Mouse (Mus musculus) heart, adult 2 months (tissue): Measurements from ENCODE around the gene Gm17651. TPM values are rescaled to one million over a fixed set of nuclear protein-coding genes. Genes with fewer than 3 reads are reported as not detected.

Experiments used
- DNase-seq, 2 experiments: peaks; one replicate each; pipeline ENCODE4 v3.0.0; 2021
- H3K27ac ChIP-seq: fragments of 200-600 bp; 2 replicates; pipeline ENCODE4 v1.8.1; 2022
- H3K27me3 ChIP-seq: fragments of 200-500 bp; 2 replicates; pipeline ENCODE4 v1.6.1; 2012; ENCODE audit warnings: mild to moderate bottlenecking, low read length, inconsistent platforms, mixed read lengths; ENCODE audit not compliant: control insufficient read depth, insufficient read depth
- H3K36me3 ChIP-seq: fragments of 200-500 bp; 2 replicates; pipeline ENCODE4 v1.6.1; 2012; ENCODE audit warnings: low read length, inconsistent platforms; ENCODE audit not compliant: control insufficient read depth, insufficient read depth
- H3K4me1 ChIP-seq: fragments of 200-500 bp; 2 replicates; pipeline ENCODE4 v1.6.1; 2011; ENCODE audit warnings: low read length; ENCODE audit not compliant: control insufficient read depth, insufficient read depth
- H3K4me3 ChIP-seq: fragments of 200-600 bp; 2 replicates; pipeline ENCODE4 v1.8.1; 2022
- H3K79me2 ChIP-seq: fragments of 200-500 bp; replicated peaks from 2 replicates; pipeline ENCODE4 v1.6.1; 2012; ENCODE audit warnings: mild to moderate bottlenecking, inconsistent platforms, low read length, moderate library complexity, mixed read lengths; ENCODE audit not compliant: control insufficient read depth, insufficient read depth
- H3K9ac ChIP-seq: fragments of 200-500 bp; 2 replicates; pipeline ENCODE4 v1.6.1; 2012; ENCODE audit warnings: low read depth, mild to moderate bottlenecking, control low read depth, inconsistent platforms, low read length, mixed read lengths
- CTCF ChIP-seq: fragments of 200-600 bp; IDR thresholded peaks from 2 replicates; pipeline ENCODE4 v1.8.1; 2022; ENCODE audit warnings: antibody characterized with exemption, mild to moderate bottlenecking, moderate library complexity
- EP300 ChIP-seq: fragments of 200-500 bp; IDR thresholded peaks from 2 replicates; pipeline ENCODE4 v1.6.1; 2011; ENCODE audit warnings: low read depth, low read length, control low read depth; ENCODE audit not compliant: insufficient read depth
- POLR2A ChIP-seq: fragments of 200-500 bp; IDR thresholded peaks from 2 replicates; pipeline ENCODE4 v1.6.1; 2011; ENCODE audit warnings: mild to moderate bottlenecking, low read depth, low read length, control low read depth; ENCODE audit not compliant: insufficient read depth
- WGBS: fragments of 180-500 bp; shearing (Covaris S2); methylation state at CpG from one replicate; pipeline ENCODE4 v1.1.7; 2018; 5-methylcytosine and 5-hydroxymethylcytosine counted together
- intact Hi-C: fragments of 180-260 bp; cut with DNase I; formaldehyde crosslinking; loops from one replicate; pipeline ENCODE4 v1.15.1; 2025
- long read RNA-seq: library from polyadenylated mRNA; stranded (forward); transcript quantifications from one replicate; pipeline ENCODE4 v2.0.0, GENCODE M21; 2021
- polyA plus RNA-seq: library from polyadenylated mRNA; depleted of rRNA; stranded (reverse); fragments of >200 nt; gene quantifications from 2 replicates; pipeline ENCODE4 v1.2.3, GENCODE M21; 2012; rRNA removed
- total RNA-seq, 2 experiments: library from RNA; stranded (reverse); gene quantifications; 2 replicates each; pipeline ENCODE4 v1.2.3; 2021

The Gm17651 gene
- not detected for total RNA-seq
- not detected in 2 replicates for polyA plus RNA-seq
- long read RNA-seq, result 0 reads

DNA sequence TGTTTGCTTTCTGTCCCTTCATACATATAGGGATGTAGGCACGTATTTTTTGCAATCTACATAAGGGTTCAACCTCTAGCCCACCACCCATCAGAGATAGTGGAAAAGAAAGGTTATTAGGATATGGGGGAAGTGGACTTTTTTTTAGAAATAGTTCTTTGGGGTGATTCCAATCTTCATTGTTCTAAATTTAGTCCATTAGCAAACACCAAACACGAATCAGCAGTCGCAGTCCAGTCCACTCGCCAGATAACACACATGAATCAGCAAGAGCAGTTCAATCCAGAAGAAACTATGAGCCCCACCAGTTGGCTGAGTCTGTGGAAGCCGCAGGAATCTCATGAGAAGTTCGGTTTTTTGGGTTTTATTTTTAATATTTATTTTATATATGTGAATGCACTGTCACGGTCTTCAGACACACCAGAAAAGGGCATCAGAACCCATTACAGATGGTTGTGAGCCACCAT is at the start of gene Gm17651:
TSS of gene Gm17651 (minus strand) at position 51 of the 467 bp plus-strand sequence.
- TF ChIP-seq CTCF (no peak), POLR2A (no peak), EP300 (no peak)
- Histone ChIP-seq H3K4me3 (no peak within 1 kb of the TSS), H3K9ac (no peak within 1 kb of the TSS), H3K27ac (no peak within 1 kb of the TSS), H3K27me3 (no peaks in the 10 kb centered on the region), H3K79me2 (no peaks in the 10 kb centered on the region), H3K4me1 (no peaks in the 10 kb centered on the region), H3K36me3 (no peaks in the 10 kb centered on the region)
- WGBS, result 60% methylated on average over 7 of the region's 7 CpGs
- intact Hi-C loops, result no loop called here
- no peak for DNase-seq

DNA sequence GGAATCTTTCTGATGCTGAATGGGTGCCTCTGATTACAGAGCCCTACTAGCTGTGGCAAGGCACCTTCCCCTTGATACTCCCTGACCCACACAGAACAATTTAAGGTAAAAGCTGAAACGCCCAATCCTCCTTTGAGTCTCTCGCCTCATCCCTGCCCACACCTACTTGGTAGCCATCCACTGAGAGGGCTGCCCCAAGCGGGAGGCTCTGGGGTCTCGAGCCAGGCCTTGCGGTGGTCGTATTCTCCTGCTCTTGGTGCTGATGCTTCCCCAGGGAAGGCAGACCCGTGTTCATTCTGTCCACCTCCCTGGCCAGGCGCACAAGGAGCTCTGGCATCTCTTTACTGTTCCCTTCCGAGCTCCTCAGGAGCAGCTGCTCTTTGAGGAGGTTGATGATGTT is 44.6 kb upstream of the Gm17651 start:
- intact Hi-C loops, result no loop called here
- H3K4me3 ChIP-seq, result no peak overlapping the region

DNA sequence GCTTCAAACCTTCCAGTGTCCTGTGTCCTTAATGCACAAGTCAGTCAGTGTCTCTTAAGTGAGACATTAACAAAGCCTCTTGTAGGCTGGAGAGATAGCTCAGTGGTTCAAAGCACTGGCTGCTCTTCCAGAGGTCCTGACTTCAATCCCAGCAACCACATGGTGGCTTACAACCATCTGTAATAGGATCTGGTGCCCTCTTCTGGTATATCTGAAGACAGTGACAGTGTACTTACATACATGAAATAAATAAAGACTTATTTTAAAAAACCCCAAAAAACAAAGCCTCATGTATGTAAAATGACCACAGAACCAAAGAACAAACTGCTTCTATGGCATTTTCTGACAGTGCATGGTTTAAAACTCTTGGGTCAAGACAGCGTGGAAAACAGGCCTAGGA is 41.4 kb upstream of the Gm17651 start:
- H3K27me3 ChIP-seq, result no peaks in the 10 kb centered on the region; the same call in 1 of the 2 replicates
- intact Hi-C loops, result no loop called here
- no peaks in the 10 kb centered on the region for H3K4me1 ChIP-seq
- 84% methylated on average over 1 of the region's 1 CpGs for WGBS
- H3K79me2 ChIP-seq, result no peaks in the 10 kb centered on the region
- H3K9ac ChIP-seq, result no peak overlapping the region
- TF ChIP-seq POLR2A (no peak), CTCF (peak; percentile 30; the same call in 1 of the 2 replicates)
- H3K27ac ChIP-seq, result no peak overlapping the region
- no peak overlapping the region for H3K4me3 ChIP-seq
- no peaks in the 10 kb centered on the region; the same call in 1 of the 2 replicates for H3K36me3 ChIP-seq
- peak in 1 of 2 experiments; percentile 1 for DNase-seq

More for the DNA sequence above, 44.6 kb upstream of the Gm17651 start:
- DNase-seq, result no peak
- Histone ChIP-seq H3K4me1 (no peaks in the 10 kb centered on the region), H3K27me3 (no peaks in the 10 kb centered on the region; the same call in 1 of the 2 replicates), H3K79me2 (no peaks in the 10 kb centered on the region), H3K9ac (no peak overlapping the region), H3K36me3 (no peaks in the 10 kb centered on the region; the same call in 1 of the 2 replicates), H3K27ac (no peak overlapping the region)
- TF ChIP-seq POLR2A (no peak), CTCF (no peak), EP300 (no peak)
- WGBS, result 75% methylated on average over 9 of the region's 9 CpGs

DNA sequence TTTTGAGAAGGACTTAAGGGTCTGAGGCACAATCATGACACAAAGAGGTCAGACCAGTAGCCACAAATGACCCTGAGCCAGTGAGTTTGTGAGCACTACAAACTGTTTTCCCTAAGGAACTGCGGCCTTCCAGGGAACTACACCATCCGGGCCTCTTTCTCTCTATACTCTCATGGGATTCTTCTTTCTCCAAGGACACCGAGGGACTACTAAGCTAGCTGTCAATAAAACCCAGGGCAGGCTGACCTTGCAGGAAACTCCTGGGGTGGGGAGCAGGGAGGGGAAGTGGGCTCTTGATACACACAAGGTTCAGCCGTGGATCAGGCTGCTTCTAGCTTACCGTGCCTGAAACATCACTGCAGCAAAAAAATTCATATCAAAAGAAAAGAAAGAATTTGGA is 36.4 kb upstream of the Gm17651 start:
- H3K36me3 ChIP-seq, result no peaks in the 10 kb centered on the region
- 0 out of 2 replicates have a peak, but pooled peaks cover 1% of the 10 kb centered on the region for H3K79me2 ChIP-seq
- no peak overlapping the region for H3K9ac ChIP-seq
- intact Hi-C loops, result no loop called here
- no peak overlapping the region for H3K27ac ChIP-seq
- no peaks in the 10 kb centered on the region for H3K4me1 ChIP-seq
- WGBS, result 31% methylated on average over 5 of the region's 5 CpGs
- no peak overlapping the region for H3K4me3 ChIP-seq
- no peak for DNase-seq
- TF ChIP-seq EP300, result no peak
- no peak for TF ChIP-seq CTCF
- no peak for TF ChIP-seq POLR2A
- H3K27me3 ChIP-seq, result no peaks in the 10 kb centered on the region; the same call in 1 of the 2 replicates

DNA sequence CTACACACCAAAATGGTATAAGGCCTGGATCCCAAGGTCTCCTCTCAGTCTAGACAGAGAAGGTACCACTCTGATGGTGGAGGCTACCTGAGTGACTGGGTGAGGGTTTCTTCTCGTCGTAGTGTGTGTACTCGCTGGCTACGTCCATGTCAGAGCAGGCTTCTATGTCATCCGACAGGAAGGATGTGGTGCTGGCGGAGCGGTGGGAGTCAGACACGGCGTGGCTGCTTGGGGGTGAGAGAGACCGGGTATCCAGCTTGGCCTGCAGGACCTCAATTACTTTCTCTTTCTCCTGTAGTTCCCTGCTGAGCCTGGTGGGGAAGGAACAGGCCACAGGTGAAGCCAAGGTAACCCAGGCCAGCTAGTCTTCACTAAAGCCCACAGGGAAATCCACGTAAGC is 35.6 kb upstream of the Gm17651 start:
- DNase-seq, result no peak
- Histone ChIP-seq H3K36me3 (no peaks in the 10 kb centered on the region), H3K27ac (no peak overlapping the region), H3K9ac (no peak overlapping the region), H3K4me3 (no peak overlapping the region), H3K4me1 (no peaks in the 10 kb centered on the region), H3K27me3 (no peaks in the 10 kb centered on the region; the same call in 1 of the 2 replicates), H3K79me2 (0 out of 2 replicates have a peak, but pooled peaks cover 1% of the 10 kb centered on the region)
- no peak for TF ChIP-seq POLR2A
- TF ChIP-seq CTCF, result no peak
- no peak for TF ChIP-seq EP300
- intact Hi-C loops, result no loop called here
- 81% methylated on average over 11 of the region's 11 CpGs for WGBS

DNA sequence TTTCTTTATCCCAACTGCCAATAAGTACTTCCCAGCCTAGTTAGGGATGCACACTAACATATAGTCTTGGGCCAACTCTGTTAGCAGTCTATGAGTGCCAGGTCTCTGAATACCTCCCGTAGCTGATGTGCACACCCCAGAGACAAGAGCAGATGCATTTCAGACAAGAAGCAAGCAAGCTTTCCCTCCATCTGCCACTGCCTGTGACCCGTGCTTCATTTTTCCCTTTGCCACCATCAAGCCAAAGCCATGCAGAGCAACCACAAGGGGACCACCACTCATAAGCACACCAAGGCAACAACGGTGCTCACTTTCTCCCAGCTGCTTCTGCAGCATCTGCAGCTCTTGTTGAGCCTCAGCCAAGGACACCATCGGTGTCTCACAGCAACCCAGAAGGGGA is 32.1 kb upstream of the Gm17651 start:
- DNase-seq, result no peak
- Histone ChIP-seq H3K27ac (no peak overlapping the region), H3K36me3 (no peaks in the 10 kb centered on the region), H3K27me3 (no peaks in the 10 kb centered on the region), H3K4me1 (no peaks in the 10 kb centered on the region), H3K4me3 (no peak overlapping the region), H3K9ac (no peak overlapping the region), H3K79me2 (0 out of 2 replicates have a peak, but pooled peaks cover 1% of the 10 kb centered on the region)
- no peak for TF ChIP-seq EP300
- TF ChIP-seq CTCF, result no peak
- no peak for TF ChIP-seq POLR2A
- intact Hi-C loops, result no loop called here
- 77% methylated on average over 4 of the region's 4 CpGs for WGBS
